Mouse (Mus musculus): Measurements from ENCODE around the gene Rps19bp1.

The Rps19bp1 gene

DNA sequence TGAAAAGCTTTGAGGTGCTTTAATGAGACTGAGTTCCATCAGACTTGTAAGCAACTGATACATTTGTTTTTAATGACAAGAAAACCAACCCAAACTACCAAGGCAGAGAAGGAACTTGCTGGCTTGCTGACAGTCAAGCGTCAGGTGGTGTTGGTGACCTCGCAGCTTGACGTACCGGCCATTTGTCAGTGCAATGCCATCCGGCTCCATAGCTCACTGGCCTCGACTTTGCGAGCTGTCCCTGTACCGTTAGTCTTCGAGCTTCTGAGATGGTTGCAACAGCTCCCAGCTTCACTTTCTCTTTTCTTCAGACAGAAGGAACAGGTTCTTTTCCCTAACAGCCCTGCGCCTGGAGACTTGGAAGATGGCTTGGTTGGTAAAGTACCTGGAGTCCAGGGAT lies 46.6 kb downstream of the Rps19bp1 start:
- no peak for DNase-seq

DNA sequence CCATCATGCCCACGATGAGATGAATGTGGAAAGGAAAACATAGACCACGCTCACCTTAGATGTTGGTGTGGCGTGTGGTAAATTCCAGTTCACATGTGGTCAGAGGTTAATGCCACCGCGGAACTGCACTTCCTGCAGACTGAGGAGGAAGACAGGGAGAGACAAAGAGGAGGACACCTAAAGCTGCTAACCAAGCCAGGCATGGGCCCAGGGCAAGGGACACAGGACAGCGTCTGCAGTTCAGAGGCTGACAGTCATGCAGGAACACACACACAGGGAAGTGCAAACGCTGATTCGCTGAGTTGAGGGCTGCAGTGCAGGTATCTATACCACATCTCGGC lies 47.7 kb downstream of the Rps19bp1 start:
- no peak for DNase-seq

DNA sequence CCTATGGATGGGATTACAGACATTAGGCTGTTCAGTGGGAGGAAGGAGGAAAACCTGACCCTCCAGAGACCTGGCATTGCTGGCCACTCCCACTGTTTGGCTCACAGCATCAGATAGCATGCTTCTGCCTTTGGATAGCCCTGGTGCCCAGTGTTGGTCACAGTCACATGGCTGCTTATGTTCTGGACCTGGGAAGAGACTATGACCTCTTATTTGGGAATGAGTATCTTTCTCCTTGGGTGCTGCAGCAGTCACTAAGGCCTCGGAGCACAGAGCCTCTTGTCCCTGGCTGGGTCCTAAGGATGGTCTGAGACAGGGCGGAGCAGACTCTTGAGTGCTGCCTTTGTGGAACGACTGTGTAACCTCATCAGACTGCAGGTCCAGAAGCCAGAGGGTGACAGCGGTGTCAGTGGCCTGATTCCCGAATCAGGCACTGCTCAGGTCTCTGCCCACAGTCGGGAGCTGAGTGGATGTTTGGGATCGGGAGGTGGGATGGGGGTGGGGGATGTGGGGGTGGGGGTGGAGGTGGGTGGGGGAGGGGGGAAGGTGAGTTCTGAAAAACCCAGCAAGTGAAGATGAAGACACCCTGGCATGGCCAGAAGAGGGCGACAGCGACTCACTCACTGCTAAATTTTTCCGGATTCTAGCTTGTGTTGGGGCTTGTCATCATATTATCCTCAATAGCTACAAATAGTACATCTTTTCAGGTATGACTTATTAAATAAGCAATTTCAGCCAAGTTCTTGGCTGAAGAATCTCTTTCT lies 48.2 kb downstream of the Rps19bp1 start:
- DNase-seq = peak; percentile 39

DNA sequence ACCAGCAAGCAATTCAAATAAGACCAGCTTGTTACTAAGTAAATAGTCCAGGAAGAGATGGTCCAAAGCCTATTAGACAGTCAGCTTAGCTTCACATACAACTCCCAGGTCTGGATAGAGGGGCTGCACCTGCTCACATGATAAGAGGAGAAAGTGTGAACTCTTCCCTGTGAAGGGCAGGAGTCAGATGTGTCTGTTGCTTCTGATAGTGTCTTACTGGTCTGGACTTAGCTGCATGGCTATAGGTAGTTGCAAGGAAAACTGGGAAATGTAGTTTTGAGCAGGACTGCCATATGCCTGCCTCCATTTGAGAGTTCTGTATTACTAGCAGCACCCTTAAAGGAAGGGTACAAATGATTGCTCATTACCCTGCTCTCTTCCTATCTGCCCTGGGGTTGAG lies 50.4 kb downstream of the Rps19bp1 start:
- DNase-seq = no peak
